Mouse (Mus musculus) adipose tissue, adult 10 weeks (tissue): ENCODE data around the gene Slc2a12. TPM values are rescaled to one million over a fixed set of nuclear protein-coding genes. Genes with fewer than 3 reads are reported as not detected.

Experiments
- polyA plus RNA-seq: library from polyadenylated mRNA; stranded (reverse); fragments of 350-450 nt; fragmentation: Illumina TruSeq; extraction: RNeasy Lipid Tissue Mini Kit (QIAGEN cat#74804); gene quantifications from one replicate; pipeline ENCODE4 v1.2.3, GENCODE M21; 2014; ENCODE audit warnings: low read depth, low replicate concordance

The Slc2a12 gene
- polyA plus RNA-seq: 1.9 TPM

GRCm38 (mm10) chr10:22644853-22645491, at the start of gene Slc2a12:
Gene Slc2a12 (plus strand): TSS chr10:22645011.

GRCm38 (mm10) chr10:22731272-22732093, 86.7 kb downstream of the Slc2a12 start, which contains the start of gene Tbpl1:
Gene Tbpl1 (minus strand): TSS chr10:22731938.

Other genes with a start within 250 kb of the Slc2a12 start
- gene Tbpl1, start 86.9 kb downstream of the Slc2a12 start, polyA plus RNA-seq: 32.7 TPM
- 26.1 TPM for gene Tcf21, start 175.2 kb downstream of the Slc2a12 start, polyA plus RNA-seq